Mouse (Mus musculus) embryonic facial prominence, embryonic 10.5 days (tissue): ENCODE results near the gene Exoc6b. TPM values are rescaled to one million over a fixed set of nuclear protein-coding genes. Genes with fewer than 3 reads are reported as not detected.

Experiments used
- DNase-seq: peaks from one replicate; pipeline ENCODE4 v3.0.0-alpha.2; 2017; ENCODE audit warnings: low spot score
- H3K27ac ChIP-seq: fragments of 300-500 bp; sonication (generic); replicated peaks from 2 replicates; pipeline ENCODE4 v1.5.1; 2016; ENCODE audit warnings: mild to moderate bottlenecking
- H3K27me3 ChIP-seq: fragments of 300-500 bp; sonication (generic); replicated peaks from 2 replicates; pipeline ENCODE4 v1.6.1; 2016; ENCODE audit warnings: low read depth, mild to moderate bottlenecking; ENCODE audit not compliant: poor library complexity, severe bottlenecking
- H3K36me3 ChIP-seq: fragments of 300-500 bp; sonication (generic); replicated peaks from 2 replicates; pipeline ENCODE4 v1.6.1; 2016; ENCODE audit warnings: mild to moderate bottlenecking, moderate library complexity
- H3K4me1 ChIP-seq: fragments of 300-500 bp; sonication (generic); 2 replicates; pipeline ENCODE4 v1.6.1; 2016
- H3K4me3 ChIP-seq: fragments of 300-500 bp; sonication (generic); 2 replicates; pipeline ENCODE4 v1.5.1; 2016; ENCODE audit warnings: mild to moderate bottlenecking, moderate library complexity
- H3K9me3 ChIP-seq: fragments of 300-500 bp; sonication (generic); 2 replicates; pipeline ENCODE4 v1.6.1; 2016; ENCODE audit warnings: mild to moderate bottlenecking
- WGBS: fragments of 180-500 bp; shearing (Covaris S2); methylation state at CpG from one replicate; pipeline ENCODE4 v1.1.7; 2016; 5-methylcytosine and 5-hydroxymethylcytosine counted together
- polyA plus RNA-seq: library from polyadenylated mRNA; unstranded; fragments of >200 nt; fragmentation: Nextera tagmentation; extraction: Ambion mirVana; gene quantifications from 2 replicates; pipeline ENCODE4 v1.2.1, GENCODE M21; 2016

The Exoc6b gene
- polyA plus RNA-seq, 1 experiment from 2014 or later, result 27.4 TPM

DNA sequence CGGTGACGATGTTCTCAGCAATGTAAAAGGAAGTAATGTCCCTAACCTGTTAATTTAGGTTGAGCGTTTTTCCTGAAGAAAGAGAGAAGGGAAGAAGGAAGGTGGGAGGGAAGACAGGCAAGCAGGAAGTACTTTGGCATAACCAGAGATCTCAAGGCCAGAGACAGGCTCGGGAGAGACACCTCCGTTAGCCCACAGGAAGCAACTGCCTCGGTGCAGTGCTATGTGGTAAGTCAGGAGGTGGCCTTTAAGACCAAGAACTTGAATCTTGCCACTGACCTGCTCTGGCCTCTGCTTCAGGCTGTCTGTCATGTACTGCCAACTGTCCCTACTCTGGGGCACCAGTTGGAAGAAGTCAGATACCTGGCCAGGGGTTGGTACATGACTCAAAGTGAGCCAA is 500.4 kb downstream of the Exoc6b start:
- no peak overlapping the region for H3K4me3 ChIP-seq
- 74% methylated on average over 6 of the region's 6 CpGs for WGBS
- H3K27ac ChIP-seq, result 0 out of 2 replicates have a peak overlapping the region, but pooled peaks have one; percentile 16
- peaks cover 57% of the 10 kb centered on the region for H3K27me3 ChIP-seq
- peaks cover 39% of the 10 kb centered on the region for H3K4me1 ChIP-seq
- peaks cover 11% of the 10 kb centered on the region; the same call in 1 of the 2 replicates for H3K36me3 ChIP-seq
- DNase-seq, result no peak
- no peaks in the 10 kb centered on the region for H3K9me3 ChIP-seq

Other genes with a start within 250 kb of the Exoc6b start
- 53.8 and 58.1 TPM in 2 replicates for gene Spr, start 68.3 kb upstream of the Exoc6b start, polyA plus RNA-seq
- 2.6 and 2.9 TPM in 2 replicates for gene Emx1, start 117.9 kb upstream of the Exoc6b start, polyA plus RNA-seq